Mouse (Mus musculus): ENCODE measurements around the gene Col5a3.

DNA sequence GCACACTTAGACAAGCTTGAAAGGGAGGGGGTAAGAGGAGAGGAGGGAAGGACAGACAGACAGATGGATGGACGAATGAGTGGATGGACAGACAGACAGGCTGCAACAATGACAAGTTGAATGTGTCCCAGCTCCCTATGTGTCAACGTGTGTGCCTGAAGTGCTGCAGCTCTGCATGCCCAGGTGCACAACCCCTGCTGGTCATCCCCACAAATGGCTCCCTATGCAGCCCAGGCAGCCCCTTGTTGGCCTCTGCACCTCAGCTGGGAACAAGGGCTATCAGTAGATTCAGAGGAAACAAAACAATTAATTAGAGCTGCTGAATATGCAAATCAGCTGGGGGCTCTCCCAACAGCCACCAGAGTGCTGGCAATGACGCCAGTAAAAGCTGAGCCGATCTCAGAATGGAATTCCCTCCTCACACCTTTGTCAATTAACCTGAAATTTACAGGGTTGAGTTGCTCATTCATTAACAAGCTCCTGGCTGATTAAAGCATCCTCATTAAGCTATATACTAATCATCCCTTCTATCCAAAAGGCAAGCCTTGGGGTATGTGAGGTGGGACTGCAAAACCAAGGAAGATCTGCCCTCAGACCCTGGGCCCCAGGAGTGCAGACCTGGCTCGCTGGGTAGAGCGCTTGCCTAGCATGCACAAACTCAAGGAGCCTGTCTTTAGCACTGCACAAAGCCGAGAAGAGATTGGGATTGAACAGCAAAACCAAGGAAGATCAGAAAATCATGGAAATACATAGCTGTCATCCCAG lies 52.5 kb downstream of the Col5a3 start:
- no peak for TF ChIP-seq CTCF (IDR thresholded peaks at IDR 0.05; ENCODE audit: low read depth, low read length)
- no peak for TF ChIP-seq EP300 (IDR thresholded peaks at IDR 0.05; ENCODE audit: insufficient read depth, low read depth, low read length)
- TF ChIP-seq POLR2A (IDR thresholded peaks at IDR 0.05; ENCODE audit: insufficient read depth, low read length): no peak

Data from ES-Bruce4 (cell line).